Mouse (Mus musculus) heart, embryonic 16.5 days (tissue): ENCODE results near the gene Ntng1. TPM values are rescaled to one million over a fixed set of nuclear protein-coding genes. Genes with fewer than 3 reads are reported as not detected.
"Not testable (repeated sequence)": the region's sequence is repeated elsewhere in the genome, so short reads cannot be mapped to it uniquely, and the experiment has no call there.

ENCODE experiments used
- ATAC-seq: fragments of 200-750 bp; cut with Nextera tagmentation; replicated peaks from 2 replicates; pipeline ENCODE4 v1.8.0; 2017; ENCODE audit warnings: moderate number of reproducible peaks; ENCODE audit not compliant: insufficient read depth, low FRiP score; ENCODE audit errors: extremely low read depth
- H3K27ac ChIP-seq: fragments of 300-500 bp; sonication (generic); 2 replicates; pipeline ENCODE4 v1.5.1; 2014; ENCODE audit warnings: mild to moderate bottlenecking, low read length, control low read depth, moderate library complexity
- H3K27me3 ChIP-seq: fragments of 300-500 bp; sonication (generic); 2 replicates; pipeline ENCODE4 v1.6.1; 2014; ENCODE audit warnings: low read length, mixed read lengths; ENCODE audit not compliant: control insufficient read depth, insufficient read depth
- H3K36me3 ChIP-seq: fragments of 300-500 bp; sonication (generic); 2 replicates; pipeline ENCODE4 v1.6.1; 2014; ENCODE audit not compliant: control insufficient read depth, insufficient read depth
- H3K4me1 ChIP-seq: fragments of 300-500 bp; sonication (generic); 2 replicates; pipeline ENCODE4 v1.6.1; 2014; ENCODE audit warnings: low read length, mixed read lengths; ENCODE audit not compliant: control insufficient read depth, insufficient read depth
- H3K4me2 ChIP-seq: fragments of 300-500 bp; sonication (generic); 2 replicates; pipeline ENCODE4 v1.6.1; 2014; ENCODE audit warnings: low read depth, mild to moderate bottlenecking, control low read depth, low read length
- H3K4me3 ChIP-seq: fragments of 300-500 bp; sonication (generic); 2 replicates; pipeline ENCODE4 v1.5.1; 2014; ENCODE audit warnings: mild to moderate bottlenecking, control low read depth, low read length
- H3K9ac ChIP-seq: fragments of 300-500 bp; sonication (generic); 2 replicates; pipeline ENCODE4 v1.6.1; 2014; ENCODE audit warnings: low read length, control low read depth
- H3K9me3 ChIP-seq: fragments of 300-500 bp; sonication (generic); replicated peaks from 2 replicates; pipeline ENCODE4 v1.6.1; 2016; ENCODE audit warnings: low read length; ENCODE audit not compliant: control insufficient read depth
- WGBS: fragments of 180-500 bp; shearing (Covaris S2); extraction: QIAGEN DNeasy Blood & Tissue Kit; methylation state at CpG from one replicate; pipeline ENCODE4 v1.1.7; 2014; 5-methylcytosine and 5-hydroxymethylcytosine counted together
- polyA plus RNA-seq: library from polyadenylated mRNA; unstranded; fragments of >200 nt; fragmentation: Nextera tagmentation; extraction: Ambion mirVana; gene quantifications from 2 replicates; pipeline ENCODE4 v1.2.1, GENCODE M21; 2015

The Ntng1 gene
- polyA plus RNA-seq, 1 experiment from 2014 or later = 0.20 TPM

DNA sequence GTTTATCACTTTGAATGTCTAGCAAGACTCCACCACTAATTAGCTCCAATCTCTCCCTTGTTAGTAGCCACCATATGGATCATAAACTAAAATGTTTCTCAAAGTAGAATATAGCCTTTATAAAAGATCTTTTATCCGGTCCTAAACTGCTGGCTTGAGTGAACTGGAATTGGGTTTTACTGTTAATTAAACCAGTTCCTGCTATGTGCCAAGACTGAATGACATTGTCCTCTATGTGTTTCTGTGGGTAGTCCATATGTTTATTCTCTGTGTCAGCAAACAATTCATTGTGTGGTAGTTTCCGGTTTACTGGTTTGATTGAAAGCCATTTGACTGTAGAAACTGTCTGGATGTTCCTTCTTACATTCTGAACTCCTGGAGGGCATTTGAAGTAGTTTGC is 387.4 kb downstream of the Ntng1 start:
- Histone ChIP-seq H3K27me3 (no peaks in the 10 kb centered on the region), H3K4me3 (no peak overlapping the region), H3K27ac (no peak overlapping the region), H3K4me2 (no peak overlapping the region), H3K9me3 (no peaks in the 10 kb centered on the region), H3K36me3 (no peaks in the 10 kb centered on the region), H3K9ac (no peak overlapping the region), H3K4me1 (no peaks in the 10 kb centered on the region)
- no peak for ATAC-seq
- 79% methylated on average over 2 of the region's 2 CpGs for WGBS

DNA sequence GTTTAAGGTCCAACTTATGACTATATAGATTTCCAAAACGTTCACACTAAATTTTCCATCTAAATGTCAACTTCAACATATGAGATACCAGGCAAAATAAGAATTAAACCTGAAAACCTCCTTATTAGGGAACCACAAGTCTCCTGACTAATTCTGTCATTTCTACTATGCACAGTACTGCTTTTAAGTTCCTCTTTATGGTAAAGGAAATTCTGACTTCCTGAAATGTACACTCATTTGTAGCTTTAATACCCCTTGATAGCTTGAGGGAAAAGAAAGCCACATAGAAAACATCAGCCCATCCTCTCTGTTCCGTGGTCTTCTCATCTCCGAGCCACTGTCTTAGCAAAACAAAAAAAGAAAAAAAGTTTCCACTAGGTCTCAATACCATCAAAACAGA is 396.2 kb downstream of the Ntng1 start:
- not testable (repeated sequence) for H3K9me3 ChIP-seq, H3K27ac ChIP-seq, H3K4me1 ChIP-seq, H3K9ac ChIP-seq, H3K4me2 ChIP-seq, H3K36me3 ChIP-seq, H3K4me3 ChIP-seq, H3K27me3 ChIP-seq, ATAC-seq
- WGBS = 58% methylated on average over 3 of the region's 3 CpGs

DNA sequence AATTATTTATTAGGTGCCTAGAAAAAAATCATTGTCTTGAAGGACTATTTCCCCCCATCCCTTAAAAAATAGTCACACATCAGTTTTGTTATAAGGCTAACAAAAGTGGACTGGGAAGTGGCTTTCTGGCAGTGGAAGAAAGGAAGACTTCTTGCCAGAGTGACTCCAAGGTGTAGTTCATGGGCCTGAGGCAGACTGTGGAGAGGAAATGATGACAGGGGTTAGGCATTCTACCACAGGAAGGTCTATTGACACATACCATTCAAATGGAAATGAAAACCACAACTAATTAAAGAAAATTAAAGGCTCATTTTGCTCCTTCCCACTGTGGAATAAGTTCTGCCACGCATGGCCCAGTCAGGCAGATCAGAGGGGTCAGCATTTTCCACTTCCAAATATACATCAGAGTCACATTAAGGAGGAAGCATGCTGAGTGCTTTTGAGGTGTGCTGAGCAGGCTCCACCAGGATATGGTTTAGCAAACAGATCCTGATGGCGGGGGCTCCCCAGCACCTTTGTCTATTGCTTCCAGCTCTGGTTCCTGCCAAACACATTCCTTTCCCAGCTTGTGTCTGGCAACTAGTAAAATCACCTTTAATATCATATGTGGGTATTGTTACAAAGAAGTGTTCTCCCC is 403.2 kb downstream of the Ntng1 start:
- Histone ChIP-seq H3K27ac (no peak overlapping the region), H3K4me1 (peaks cover 5% of the 10 kb centered on the region; the same call in 1 of the 2 replicates)
- WGBS = 59% methylated on average over 2 of the region's 2 CpGs

DNA sequence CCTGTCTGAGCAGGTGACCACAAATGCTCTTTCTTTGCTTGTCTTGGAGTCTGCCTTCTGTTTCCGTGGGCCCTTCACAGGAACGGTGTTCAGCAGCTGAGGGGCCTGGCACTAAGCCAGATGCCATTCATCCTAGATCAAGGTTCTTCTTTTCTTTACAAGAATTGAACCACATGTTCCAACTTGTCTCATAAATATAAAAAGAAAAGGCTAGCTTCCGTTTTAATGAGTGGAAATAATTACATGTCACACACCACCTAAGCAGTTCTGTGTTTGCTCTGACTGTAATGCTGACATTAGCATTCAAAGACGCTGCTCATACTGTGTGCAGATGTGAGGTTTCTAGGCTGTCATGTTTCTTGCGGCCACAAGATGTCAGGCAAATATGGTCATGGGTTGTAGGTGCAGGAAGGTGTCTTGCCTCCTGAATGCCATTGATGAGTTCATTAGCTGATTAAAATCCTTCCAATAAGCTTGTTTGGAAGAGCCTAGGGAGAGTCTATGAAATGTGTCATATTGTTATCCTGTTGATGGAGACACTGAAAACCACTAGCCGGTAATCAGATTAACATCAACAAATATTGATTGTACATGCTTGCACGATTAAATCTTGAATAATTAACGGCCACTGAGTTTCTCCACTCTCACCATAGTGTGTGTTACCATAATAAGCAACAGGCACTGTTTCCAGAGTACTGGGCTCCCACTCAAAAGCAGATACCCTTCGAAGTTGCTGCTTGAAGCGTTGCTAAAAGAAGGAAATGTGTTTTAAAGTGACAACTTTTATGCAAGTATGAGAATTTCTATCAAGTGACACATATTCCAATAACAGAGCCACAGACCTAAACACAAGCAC is 411.3 kb downstream of the Ntng1 start:
- Histone ChIP-seq H3K4me3 (no peak overlapping the region), H3K36me3 (no peaks in the 10 kb centered on the region), H3K9ac (no peak overlapping the region), H3K4me2 (no peak overlapping the region), H3K27me3 (no peaks in the 10 kb centered on the region), H3K27ac (no peak overlapping the region), H3K9me3 (no peaks in the 10 kb centered on the region), H3K4me1 (0 out of 2 replicates have a peak, but pooled peaks cover 2% of the 10 kb centered on the region)
- peak; percentile 67 for ATAC-seq
- 43% methylated on average over 10 of the region's 10 CpGs for WGBS

More for the DNA sequence above, 403.2 kb downstream of the Ntng1 start:
- H3K27me3 ChIP-seq = no peaks in the 10 kb centered on the region
- no peak overlapping the region for H3K9ac ChIP-seq
- no peaks in the 10 kb centered on the region for H3K9me3 ChIP-seq
- no peak for ATAC-seq
- no peak overlapping the region for H3K4me3 ChIP-seq
- H3K36me3 ChIP-seq = no peaks in the 10 kb centered on the region
- H3K4me2 ChIP-seq = no peak overlapping the region

DNA sequence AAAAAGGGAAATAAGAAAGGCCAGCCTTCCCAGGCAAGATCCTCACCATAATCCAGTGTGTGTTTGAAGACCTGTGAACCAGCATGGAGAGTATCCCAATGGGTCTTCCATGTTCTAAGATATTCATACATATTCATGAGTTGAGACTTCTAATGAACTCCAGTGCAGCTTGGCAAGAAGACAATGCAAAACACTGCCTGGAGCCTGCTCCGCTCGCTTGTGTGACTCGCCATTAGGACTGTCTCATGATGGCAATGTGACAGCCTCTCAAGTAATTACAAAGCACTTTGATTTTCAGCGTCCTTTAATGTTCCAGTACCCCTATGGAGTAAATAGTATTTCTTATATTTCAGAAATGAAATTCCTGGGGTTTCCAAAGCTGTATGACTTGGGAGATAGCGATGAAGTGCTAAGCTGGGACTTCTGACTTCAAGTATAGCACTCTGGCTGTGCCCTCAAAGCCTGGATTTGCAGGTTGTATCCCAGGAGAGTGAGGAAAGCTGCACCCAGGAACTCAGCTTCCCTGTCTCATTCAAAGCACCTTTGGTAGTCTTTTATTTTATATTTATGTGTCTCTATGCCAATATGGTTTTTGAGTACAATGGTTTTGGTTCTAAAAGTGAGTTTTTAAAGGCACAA is 412.1 kb downstream of the Ntng1 start:
- no peak overlapping the region for H3K9ac ChIP-seq
- 68% methylated on average over 5 of the region's 5 CpGs for WGBS
- H3K4me2 ChIP-seq = no peak overlapping the region

More for the DNA sequence above, 412.1 kb downstream of the Ntng1 start:
- no peak for ATAC-seq
- Histone ChIP-seq H3K27me3 (no peaks in the 10 kb centered on the region), H3K9me3 (no peaks in the 10 kb centered on the region), H3K27ac (no peak overlapping the region), H3K4me1 (0 out of 2 replicates have a peak, but pooled peaks cover 2% of the 10 kb centered on the region), H3K36me3 (no peaks in the 10 kb centered on the region), H3K4me3 (no peak overlapping the region)

Other genes with a start within 250 kb of the Ntng1 start
- 10.1 and 10.7 TPM in 2 replicates for gene Prmt6, start 107.0 kb upstream of the Ntng1 start, polyA plus RNA-seq